Mouse (Mus musculus): ENCODE measurements around the gene Adam12. TPM values are rescaled to one million over a fixed set of nuclear protein-coding genes. Genes with fewer than 3 reads are reported as not detected.

Gene Adam12
- polyA plus RNA-seq, 1 experiment from 2014 or later, result 4.8 TPM

GRCm38 (mm10) chr7:134144111-134144510 is 87.8 kb downstream of the Adam12 start:
- WGBS, result 79% methylated on average over 9 of the region's 9 CpGs
- ATAC-seq (ENCODE audit: insufficient number of reproducible peaks, insufficient read depth, low FRiP score, low TSS enrichment), result no peak
- H3K4me2 ChIP-seq (replicated peaks), result no peak overlapping the region
- H3K9me3 ChIP-seq, result no peaks in the 10 kb centered on the region
- H3K9ac ChIP-seq, result no peak overlapping the region
- H3K4me3 ChIP-seq, result no peak overlapping the region
- no peaks in the 10 kb centered on the region for H3K27me3 ChIP-seq
- no peaks in the 10 kb centered on the region for H3K36me3 ChIP-seq
- H3K4me1 ChIP-seq, result no peaks in the 10 kb centered on the region
- no peak overlapping the region for H3K27ac ChIP-seq

GRCm38 (mm10) chr7:134139291-134139949 is 92.5 kb downstream of the Adam12 start:
- H3K36me3 ChIP-seq, result no peaks in the 10 kb centered on the region
- H3K4me3 ChIP-seq, result no peak overlapping the region
- no peak overlapping the region for H3K9ac ChIP-seq
- H3K27me3 ChIP-seq, result no peaks in the 10 kb centered on the region
- no peak overlapping the region for H3K27ac ChIP-seq
- 78% methylated on average over 4 of the region's 4 CpGs for WGBS
- no peaks in the 10 kb centered on the region for H3K9me3 ChIP-seq
- no peaks in the 10 kb centered on the region for H3K4me1 ChIP-seq
- no peak overlapping the region for H3K4me2 ChIP-seq (replicated peaks)
- ATAC-seq (ENCODE audit: insufficient number of reproducible peaks, insufficient read depth, low FRiP score, low TSS enrichment), result no peak

GRCm38 (mm10) chr7:134132323-134132722 is 99.6 kb downstream of the Adam12 start:
- Histone ChIP-seq H3K4me3 (no peak overlapping the region), H3K4me2 (replicated peaks) (no peak overlapping the region), H3K4me1 (no peaks in the 10 kb centered on the region), H3K36me3 (no peaks in the 10 kb centered on the region), H3K9ac (no peak overlapping the region), H3K27ac (no peak overlapping the region), H3K27me3 (peaks cover 2% of the 10 kb centered on the region; the same call in 1 of the 2 replicates), H3K9me3 (no peaks in the 10 kb centered on the region)
- WGBS, result 31% methylated on average over 2 of the region's 2 CpGs
- no peak for ATAC-seq (ENCODE audit: insufficient number of reproducible peaks, insufficient read depth, low FRiP score, low TSS enrichment)

- Histone ChIP-seq H3K27ac (no peak overlapping the region), H3K27me3 (peaks cover 2% of the 10 kb centered on the region; the same call in 1 of the 2 replicates), H3K9me3 (no peaks in the 10 kb centered on the region), H3K9ac (no peak overlapping the region), H3K4me2 (replicated peaks) (no peak overlapping the region), H3K4me3 (no peak overlapping the region), H3K4me1 (no peaks in the 10 kb centered on the region), H3K36me3 (no peaks in the 10 kb centered on the region)
- no peak for ATAC-seq (ENCODE audit: insufficient number of reproducible peaks, insufficient read depth, low FRiP score, low TSS enrichment)
- 84% methylated on average over 5 of the region's 5 CpGs for WGBS
These were observed 103.8 kb downstream of the Adam12 start for GRCm38 (mm10) chr7:134128087-134128522.

GRCm38 (mm10) chr7:134121397-134121796 is 110.5 kb downstream of the Adam12 start:
- ATAC-seq (ENCODE audit: insufficient number of reproducible peaks, insufficient read depth, low FRiP score, low TSS enrichment), result no peak
- no peaks in the 10 kb centered on the region for H3K4me1 ChIP-seq
- no peaks in the 10 kb centered on the region for H3K27me3 ChIP-seq
- no peak overlapping the region for H3K4me2 ChIP-seq (replicated peaks)
- H3K27ac ChIP-seq, result no peak overlapping the region
- no peak overlapping the region for H3K9ac ChIP-seq
- H3K4me3 ChIP-seq, result no peak overlapping the region
- H3K36me3 ChIP-seq, result no peaks in the 10 kb centered on the region
- WGBS, result 51% methylated on average over 2 of the region's 2 CpGs
- no peaks in the 10 kb centered on the region for H3K9me3 ChIP-seq

- H3K36me3 ChIP-seq, result no peaks in the 10 kb centered on the region
- H3K4me3 ChIP-seq, result no peak overlapping the region
- no peaks in the 10 kb centered on the region for H3K9me3 ChIP-seq
- H3K4me1 ChIP-seq, result no peaks in the 10 kb centered on the region
- no peak overlapping the region for H3K9ac ChIP-seq
- whole genome bisulfite sequencing, result 77% methylated on average over 8 of the region's 8 CpGs
- H3K4me2 ChIP-seq (replicated peaks), result no peak overlapping the region
- no peak for ATAC-seq (ENCODE audit: insufficient number of reproducible peaks, insufficient read depth, low FRiP score, low TSS enrichment)
- H3K27ac ChIP-seq, result no peak overlapping the region
- no peaks in the 10 kb centered on the region for H3K27me3 ChIP-seq
These were observed 116.5 kb downstream of the Adam12 start for GRCm38 (mm10) chr7:134115438-134115837.

GRCm38 (mm10) chr7:134114311-134115188 is 117.4 kb downstream of the Adam12 start:
- Histone ChIP-seq H3K27ac (no peak overlapping the region), H3K9ac (no peak overlapping the region), H3K36me3 (no peaks in the 10 kb centered on the region), H3K4me3 (no peak overlapping the region), H3K4me2 (replicated peaks) (no peak overlapping the region), H3K27me3 (no peaks in the 10 kb centered on the region), H3K9me3 (no peaks in the 10 kb centered on the region), H3K4me1 (no peaks in the 10 kb centered on the region)
- ATAC-seq (ENCODE audit: insufficient number of reproducible peaks, insufficient read depth, low FRiP score, low TSS enrichment), result no peak
- 88% methylated on average over 9 of the region's 9 CpGs for WGBS

GRCm38 (mm10) chr7:134113829-134114228 is 118.1 kb downstream of the Adam12 start:
- H3K4me2 ChIP-seq (replicated peaks), result no peak overlapping the region
- H3K4me1 ChIP-seq, result no peaks in the 10 kb centered on the region
- no peak for ATAC-seq (ENCODE audit: insufficient number of reproducible peaks, insufficient read depth, low FRiP score, low TSS enrichment)
- H3K27me3 ChIP-seq, result no peaks in the 10 kb centered on the region
- no peak overlapping the region for H3K9ac ChIP-seq
- H3K27ac ChIP-seq, result no peak overlapping the region
- WGBS, result 81% methylated on average over 6 of the region's 6 CpGs
- no peaks in the 10 kb centered on the region for H3K36me3 ChIP-seq
- no peaks in the 10 kb centered on the region for H3K9me3 ChIP-seq
- H3K4me3 ChIP-seq, result no peak overlapping the region

- H3K27ac ChIP-seq, result no peak overlapping the region
- H3K4me2 ChIP-seq (replicated peaks), result no peak overlapping the region
- H3K9me3 ChIP-seq, result no peaks in the 10 kb centered on the region
- no peaks in the 10 kb centered on the region for H3K36me3 ChIP-seq
- 95% methylated on average over 1 of the region's 1 CpGs for WGBS
- no peaks in the 10 kb centered on the region for H3K4me1 ChIP-seq
- H3K27me3 ChIP-seq, result no peaks in the 10 kb centered on the region
- no peak for ATAC-seq (ENCODE audit: insufficient number of reproducible peaks, insufficient read depth, low FRiP score, low TSS enrichment)
- H3K4me3 ChIP-seq, result no peak overlapping the region
- no peak overlapping the region for H3K9ac ChIP-seq
These were observed 121.8 kb downstream of the Adam12 start for GRCm38 (mm10) chr7:134110116-134110515.

GRCm38 (mm10) chr7:134107849-134108248 is 124.1 kb downstream of the Adam12 start:
- H3K9ac ChIP-seq, result no peak overlapping the region
- H3K27me3 ChIP-seq, result no peaks in the 10 kb centered on the region
- no peak overlapping the region for H3K4me2 ChIP-seq (replicated peaks)
- 89% methylated on average over 3 of the region's 3 CpGs for WGBS
- no peak overlapping the region for H3K4me3 ChIP-seq
- H3K9me3 ChIP-seq, result no peaks in the 10 kb centered on the region
- H3K4me1 ChIP-seq, result no peaks in the 10 kb centered on the region
- H3K27ac ChIP-seq, result no peak overlapping the region
- no peaks in the 10 kb centered on the region for H3K36me3 ChIP-seq
- no peak for ATAC-seq (ENCODE audit: insufficient number of reproducible peaks, insufficient read depth, low FRiP score, low TSS enrichment)

GRCm38 (mm10) chr7:134099010-134099409 is 132.9 kb downstream of the Adam12 start:
- WGBS, result 53% methylated on average over 4 of the region's 4 CpGs
- Histone ChIP-seq H3K9me3 (no peaks in the 10 kb centered on the region), H3K4me1 (peaks cover 9% of the 10 kb centered on the region; the same call in 1 of the 2 replicates), H3K4me2 (replicated peaks) (no peak overlapping the region), H3K36me3 (no peaks in the 10 kb centered on the region), H3K27me3 (no peaks in the 10 kb centered on the region), H3K9ac (no peak overlapping the region), H3K27ac (no peak overlapping the region), H3K4me3 (no peak overlapping the region)
- no peak for ATAC-seq (ENCODE audit: insufficient number of reproducible peaks, insufficient read depth, low FRiP score, low TSS enrichment)

- H3K27me3 ChIP-seq, result no peaks in the 10 kb centered on the region
- WGBS, result 94% methylated on average over 2 of the region's 2 CpGs
- H3K4me2 ChIP-seq (replicated peaks), result no peak overlapping the region
- no peak overlapping the region for H3K27ac ChIP-seq
- no peaks in the 10 kb centered on the region for H3K9me3 ChIP-seq
- H3K4me1 ChIP-seq, result peaks cover 12% of the 10 kb centered on the region; the same call in 1 of the 2 replicates
- no peak overlapping the region for H3K9ac ChIP-seq
- H3K4me3 ChIP-seq, result no peak overlapping the region
- no peak for ATAC-seq (ENCODE audit: insufficient number of reproducible peaks, insufficient read depth, low FRiP score, low TSS enrichment)
- no peaks in the 10 kb centered on the region for H3K36me3 ChIP-seq
These were observed 134.1 kb downstream of the Adam12 start for GRCm38 (mm10) chr7:134097861-134098260.

Data from embryonic facial prominence, embryonic 12.5 days (tissue).